Mouse (Mus musculus): ENCODE results near the gene Tnnt3. TPM values are rescaled to one million over a fixed set of nuclear protein-coding genes. Genes with fewer than 3 reads are reported as not detected.

The Tnnt3 gene
- polyA plus RNA-seq, 1 experiment: 5.1 TPM

- TF ChIP-seq CTCF (IDR thresholded peaks at IDR 0.05; ENCODE audit: low read depth, low read length) (no peak), POLR2A (IDR thresholded peaks at IDR 0.05; ENCODE audit: borderline replicate concordance, low read depth, low read length) (no peak)
- no peak overlapping the region for H3K27ac ChIP-seq (ENCODE audit: insufficient read depth, low read depth, low read length)
- H3K4me3 ChIP-seq (ENCODE audit: insufficient read depth, low read length): no peak overlapping the region
- no peaks in the 10 kb centered on the region for H3K4me1 ChIP-seq (ENCODE audit: control insufficient read depth, insufficient read depth, low read length)
Measured at GRCm38 (mm10) chr7:142499010-142499721, 530 bp downstream of the Tnnt3 start.

GRCm38 (mm10) chr7:142500032-142500431 is 1.4 kb downstream of the Tnnt3 start:
- Histone ChIP-seq H3K4me1 (ENCODE audit: control insufficient read depth, insufficient read depth, low read length) (no peaks in the 10 kb centered on the region), H3K4me3 (ENCODE audit: insufficient read depth, low read length) (no peak overlapping the region), H3K27ac (ENCODE audit: insufficient read depth, low read depth, low read length) (no peak overlapping the region)
- no peak for TF ChIP-seq POLR2A (IDR thresholded peaks at IDR 0.05; ENCODE audit: borderline replicate concordance, low read depth, low read length)
- no peak for TF ChIP-seq CTCF (IDR thresholded peaks at IDR 0.05; ENCODE audit: low read depth, low read length)

GRCm38 (mm10) chr7:142503206-142503605 is 4.6 kb downstream of the Tnnt3 start:
- no peak overlapping the region for H3K27ac ChIP-seq (ENCODE audit: insufficient read depth, low read depth, low read length)
- TF ChIP-seq POLR2A (IDR thresholded peaks at IDR 0.05; ENCODE audit: borderline replicate concordance, low read depth, low read length) (no peak), CTCF (IDR thresholded peaks at IDR 0.05; ENCODE audit: low read depth, low read length) (no peak)
- H3K4me3 ChIP-seq (ENCODE audit: insufficient read depth, low read length): no peak overlapping the region
- H3K4me1 ChIP-seq (ENCODE audit: control insufficient read depth, insufficient read depth, low read length): no peaks in the 10 kb centered on the region

GRCm38 (mm10) chr7:142505942-142506341 is 7.3 kb downstream of the Tnnt3 start:
- TF ChIP-seq POLR2A (IDR thresholded peaks at IDR 0.05; ENCODE audit: borderline replicate concordance, low read depth, low read length) (no peak), CTCF (IDR thresholded peaks at IDR 0.05; ENCODE audit: low read depth, low read length) (no peak)
- H3K27ac ChIP-seq (ENCODE audit: insufficient read depth, low read depth, low read length): no peak overlapping the region
- H3K4me1 ChIP-seq (ENCODE audit: control insufficient read depth, insufficient read depth, low read length): no peaks in the 10 kb centered on the region
- no peak overlapping the region for H3K4me3 ChIP-seq (ENCODE audit: insufficient read depth, low read length)

- Histone ChIP-seq H3K27ac (ENCODE audit: insufficient read depth, low read depth, low read length) (no peak overlapping the region), H3K4me3 (ENCODE audit: insufficient read depth, low read length) (no peak overlapping the region), H3K4me1 (ENCODE audit: control insufficient read depth, insufficient read depth, low read length) (no peaks in the 10 kb centered on the region)
- TF ChIP-seq POLR2A (IDR thresholded peaks at IDR 0.05; ENCODE audit: borderline replicate concordance, low read depth, low read length): no peak
- TF ChIP-seq CTCF (IDR thresholded peaks at IDR 0.05; ENCODE audit: low read depth, low read length): no peak
Measured at GRCm38 (mm10) chr7:142506501-142506900, 7.9 kb downstream of the Tnnt3 start.

- TF ChIP-seq CTCF (IDR thresholded peaks at IDR 0.05; ENCODE audit: low read depth, low read length) (no peak), POLR2A (IDR thresholded peaks at IDR 0.05; ENCODE audit: borderline replicate concordance, low read depth, low read length) (no peak)
- no peak overlapping the region for H3K4me3 ChIP-seq (ENCODE audit: insufficient read depth, low read length)
- H3K27ac ChIP-seq (ENCODE audit: insufficient read depth, low read depth, low read length): no peak overlapping the region
- H3K4me1 ChIP-seq (ENCODE audit: control insufficient read depth, insufficient read depth, low read length): no peaks in the 10 kb centered on the region
Measured at GRCm38 (mm10) chr7:142507453-142507852, 8.8 kb downstream of the Tnnt3 start.

- TF ChIP-seq POLR2A (IDR thresholded peaks at IDR 0.05; ENCODE audit: borderline replicate concordance, low read depth, low read length): no peak
- TF ChIP-seq CTCF (IDR thresholded peaks at IDR 0.05; ENCODE audit: low read depth, low read length): no peak
- no peaks in the 10 kb centered on the region for H3K4me1 ChIP-seq (ENCODE audit: control insufficient read depth, insufficient read depth, low read length)
- H3K27ac ChIP-seq (ENCODE audit: insufficient read depth, low read depth, low read length): no peak overlapping the region
- H3K4me3 ChIP-seq (ENCODE audit: insufficient read depth, low read length): no peak overlapping the region
Measured at GRCm38 (mm10) chr7:142509518-142509917, 10.9 kb downstream of the Tnnt3 start.

GRCm38 (mm10) chr7:142510021-142510777 is 11.6 kb downstream of the Tnnt3 start:
- Histone ChIP-seq H3K4me3 (ENCODE audit: insufficient read depth, low read length) (no peak overlapping the region), H3K4me1 (ENCODE audit: control insufficient read depth, insufficient read depth, low read length) (no peaks in the 10 kb centered on the region), H3K27ac (ENCODE audit: insufficient read depth, low read depth, low read length) (no peak overlapping the region)
- TF ChIP-seq POLR2A (IDR thresholded peaks at IDR 0.05; ENCODE audit: borderline replicate concordance, low read depth, low read length) (no peak), CTCF (IDR thresholded peaks at IDR 0.05; ENCODE audit: low read depth, low read length) (no peak)

GRCm38 (mm10) chr7:142514048-142514447 is 15.4 kb downstream of the Tnnt3 start:
- no peak for TF ChIP-seq CTCF (IDR thresholded peaks at IDR 0.05; ENCODE audit: low read depth, low read length)
- no peak for TF ChIP-seq POLR2A (IDR thresholded peaks at IDR 0.05; ENCODE audit: borderline replicate concordance, low read depth, low read length)
- no peak overlapping the region for H3K4me3 ChIP-seq (ENCODE audit: insufficient read depth, low read length)
- no peaks in the 10 kb centered on the region for H3K4me1 ChIP-seq (ENCODE audit: control insufficient read depth, insufficient read depth, low read length)
- H3K27ac ChIP-seq (ENCODE audit: insufficient read depth, low read depth, low read length): no peak overlapping the region

Measured in bone marrow macrophage, adult 2 months (primary cell).